Mouse (Mus musculus) forebrain, embryonic 12.5 days (tissue): ENCODE results near the gene Plcb4. TPM values are rescaled to one million over a fixed set of nuclear protein-coding genes. Genes with fewer than 3 reads are reported as not detected.

Source experiments
- ATAC-seq: fragments of 200-750 bp; cut with Nextera tagmentation; 2 replicates; pipeline ENCODE4 v1.8.0; 2017; ENCODE audit warnings: moderate TSS enrichment; ENCODE audit not compliant: low FRiP score
- H3K27ac ChIP-seq: fragments of 300-500 bp; sonication (generic); 2 replicates; pipeline ENCODE4 v1.5.1; 2016; ENCODE audit warnings: mild to moderate bottlenecking
- H3K27me3 ChIP-seq: fragments of 300-500 bp; sonication (generic); 2 replicates; pipeline ENCODE4 v1.6.1; 2016; ENCODE audit warnings: mild to moderate bottlenecking
- H3K36me3 ChIP-seq: fragments of 300-500 bp; sonication (generic); replicated peaks from 2 replicates; pipeline ENCODE4 v1.6.1; 2016; ENCODE audit warnings: mild to moderate bottlenecking
- H3K4me1 ChIP-seq: fragments of 300-500 bp; sonication (generic); 2 replicates; pipeline ENCODE4 v1.6.1; 2016
- H3K4me2 ChIP-seq: fragments of 300-500 bp; sonication (generic); 2 replicates; pipeline ENCODE4 v1.6.1; 2016; ENCODE audit warnings: mild to moderate bottlenecking, moderate library complexity
- H3K4me3 ChIP-seq: fragments of 300-500 bp; sonication (generic); replicated peaks from 2 replicates; pipeline ENCODE4 v1.5.1; 2016; ENCODE audit warnings: mild to moderate bottlenecking
- H3K9ac ChIP-seq: fragments of 300-500 bp; sonication (generic); 2 replicates; pipeline ENCODE4 v1.6.1; 2016; ENCODE audit warnings: mild to moderate bottlenecking
- H3K9me3 ChIP-seq: fragments of 300-500 bp; sonication (generic); 2 replicates; pipeline ENCODE4 v1.6.1; 2016
- WGBS: fragments of 180-500 bp; shearing (Covaris S2); methylation state at CpG from one replicate; pipeline ENCODE4 v1.1.7; 2016; 5-methylcytosine and 5-hydroxymethylcytosine counted together
- polyA plus RNA-seq: library from polyadenylated mRNA; unstranded; fragments of >200 nt; fragmentation: Nextera tagmentation; extraction: Ambion mirVana; gene quantifications from 2 replicates; pipeline ENCODE4 v1.2.1, GENCODE M21; 2016

Plcb4 gene
- polyA plus RNA-seq, 1 experiment from 2014 or later = 23.5 TPM

DNA sequence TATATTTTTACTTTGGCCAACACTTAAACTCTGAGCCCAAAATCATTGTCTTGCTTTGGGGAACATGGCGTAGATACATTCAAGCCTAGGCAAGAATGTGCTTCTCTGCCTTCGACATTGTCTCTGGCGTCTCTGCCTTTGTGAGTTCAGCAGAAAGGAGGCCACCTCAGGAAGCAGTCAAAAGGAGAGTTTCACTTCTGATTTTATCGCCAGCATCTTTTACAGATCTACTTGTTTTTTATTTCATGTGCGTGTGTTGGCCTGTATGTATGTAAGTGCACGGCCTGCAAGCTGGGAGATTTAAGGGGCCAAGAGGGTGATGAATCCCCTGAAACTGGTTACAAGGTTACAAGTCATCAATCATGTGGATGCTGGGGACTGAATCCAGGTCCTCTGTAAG, 6.8 kb upstream of the Plcb4 start:
- Histone ChIP-seq H3K27ac (no peak overlapping the region), H3K4me1 (no peaks in the 10 kb centered on the region), H3K27me3 (no peaks in the 10 kb centered on the region), H3K4me2 (no peak overlapping the region), H3K4me3 (no peak overlapping the region), H3K9me3 (no peaks in the 10 kb centered on the region), H3K36me3 (no peaks in the 10 kb centered on the region), H3K9ac (no peak overlapping the region)
- WGBS = 92% methylated on average over 6 of the region's 6 CpGs
- no peak for ATAC-seq

DNA sequence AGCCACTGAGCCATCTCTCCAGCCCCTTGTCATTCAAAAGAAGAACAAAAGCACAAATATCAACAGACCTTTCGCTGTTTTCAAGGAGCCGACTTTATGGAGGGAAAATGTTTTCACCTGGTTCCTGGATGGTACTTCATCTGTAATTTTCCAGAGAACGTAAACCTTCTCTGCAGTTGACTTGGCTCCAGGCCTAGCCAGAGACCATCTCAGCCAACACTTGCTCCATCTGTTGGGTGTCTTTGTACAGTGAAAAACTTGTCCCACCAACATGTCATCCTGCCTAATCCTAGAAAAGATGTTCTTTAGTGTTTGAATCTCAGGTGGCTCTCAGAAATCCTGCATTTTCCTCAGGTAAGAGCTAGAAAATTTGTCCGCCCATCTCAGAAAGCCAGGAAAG, 6.4 kb upstream of the Plcb4 start:
- no peak overlapping the region for H3K4me3 ChIP-seq
- H3K27ac ChIP-seq = no peak overlapping the region
- H3K4me1 ChIP-seq = no peaks in the 10 kb centered on the region
- no peak overlapping the region for H3K4me2 ChIP-seq
- H3K36me3 ChIP-seq = no peaks in the 10 kb centered on the region
- no peaks in the 10 kb centered on the region for H3K27me3 ChIP-seq
- H3K9ac ChIP-seq = no peak overlapping the region
- no peaks in the 10 kb centered on the region for H3K9me3 ChIP-seq
- ATAC-seq = no peak
- WGBS = 86% methylated on average over 4 of the region's 4 CpGs

DNA sequence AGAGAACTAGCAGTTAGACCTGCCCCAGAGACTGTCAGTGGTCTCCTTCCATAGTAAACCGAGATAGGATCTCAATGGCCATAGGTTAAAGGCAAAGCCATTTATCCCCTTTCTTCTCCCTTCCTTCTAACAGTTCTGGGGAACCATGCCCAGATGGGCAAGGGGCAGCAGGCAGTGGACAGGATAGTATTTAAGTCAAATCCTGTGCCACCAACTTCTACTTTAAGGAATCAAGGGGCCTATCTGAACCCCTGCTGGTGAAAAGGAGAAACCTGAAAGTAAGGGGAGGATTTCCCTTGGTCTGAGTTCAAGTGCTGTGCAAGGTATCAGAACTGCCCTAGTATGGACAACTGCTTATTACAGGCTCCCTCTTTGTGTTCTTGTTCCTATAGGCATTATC, 2.9 kb upstream of the Plcb4 start:
- H3K27me3 ChIP-seq = no peaks in the 10 kb centered on the region
- H3K36me3 ChIP-seq = no peaks in the 10 kb centered on the region
- 83% methylated on average over 1 of the region's 1 CpGs for WGBS
- peaks cover 6% of the 10 kb centered on the region; the same call in 1 of the 2 replicates for H3K4me1 ChIP-seq
- no peak for ATAC-seq
- H3K9ac ChIP-seq = no peak overlapping the region
- H3K4me3 ChIP-seq = no peak overlapping the region
- H3K4me2 ChIP-seq = no peak overlapping the region
- no peaks in the 10 kb centered on the region for H3K9me3 ChIP-seq
- H3K27ac ChIP-seq = no peak overlapping the region

DNA sequence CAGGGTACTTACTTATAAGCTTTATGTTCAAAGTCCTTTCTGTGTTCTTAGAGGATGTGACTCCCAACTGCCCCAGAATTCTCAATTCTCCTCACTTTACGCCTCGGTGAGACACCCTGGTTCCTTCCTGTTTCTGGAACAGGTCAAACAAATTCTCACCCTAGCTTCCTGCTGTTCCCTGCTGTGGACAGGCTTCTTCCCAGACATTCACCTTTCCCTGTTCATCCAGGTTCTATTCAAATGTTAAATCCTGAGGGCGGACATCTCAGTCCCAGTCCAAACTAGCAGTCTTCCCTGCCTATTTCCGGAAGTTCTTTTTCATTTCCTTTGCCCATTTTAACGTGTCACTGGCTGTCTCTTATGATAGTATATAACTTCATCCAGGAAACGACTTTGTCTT, 2.2 kb upstream of the Plcb4 start:
- H3K9me3 ChIP-seq = no peaks in the 10 kb centered on the region
- H3K9ac ChIP-seq = no peak overlapping the region
- no peak for ATAC-seq
- H3K27me3 ChIP-seq = no peaks in the 10 kb centered on the region
- H3K4me3 ChIP-seq = no peak overlapping the region
- H3K4me1 ChIP-seq = peaks cover 9% of the 10 kb centered on the region
- no peak overlapping the region for H3K27ac ChIP-seq
- 80% methylated on average over 6 of the region's 6 CpGs for WGBS
- no peaks in the 10 kb centered on the region for H3K36me3 ChIP-seq
- no peak overlapping the region for H3K4me2 ChIP-seq

DNA sequence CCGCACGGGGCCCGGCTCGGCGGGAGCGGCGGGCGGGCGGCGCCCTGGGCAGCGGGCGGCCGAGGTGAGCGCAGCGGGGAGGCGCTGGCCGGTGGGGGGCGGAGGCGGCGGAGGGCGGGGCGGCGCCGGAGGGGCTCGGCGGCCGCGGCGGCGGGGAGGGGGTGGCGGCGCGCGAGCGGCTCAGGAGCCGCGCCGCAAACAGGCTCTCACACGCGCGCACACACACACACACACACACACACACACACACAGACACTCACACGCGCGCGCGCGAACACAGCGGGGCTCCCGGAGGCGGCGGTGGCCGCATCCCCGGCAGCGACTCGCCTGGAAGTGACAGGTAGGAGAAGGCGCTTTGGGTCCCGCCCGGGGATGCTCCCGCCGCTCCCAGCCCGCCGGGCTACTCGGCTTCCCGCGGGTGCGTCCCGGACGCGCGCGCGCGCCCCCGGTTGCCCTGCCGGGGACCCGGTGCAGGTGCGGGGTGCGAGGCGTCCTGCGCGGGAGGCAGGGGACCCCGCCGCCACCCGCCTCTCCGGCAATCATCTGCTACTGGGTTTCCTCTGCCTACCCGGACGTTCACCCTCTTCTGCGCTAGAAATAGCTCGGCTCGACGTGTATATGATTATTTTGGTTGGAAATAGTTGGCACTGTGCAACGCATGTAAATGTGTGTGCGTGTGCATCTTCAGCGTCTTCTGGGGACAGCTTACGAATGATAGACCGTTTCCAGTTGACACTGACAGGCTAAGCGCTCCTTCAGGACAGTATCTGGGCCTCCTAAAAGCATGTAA, 775 bp downstream of the Plcb4 start:
- Histone ChIP-seq H3K36me3 (no peaks in the 10 kb centered on the region), H3K27ac (peak overlapping the region; percentile 98), H3K27me3 (no peaks in the 10 kb centered on the region), H3K9me3 (no peaks in the 10 kb centered on the region), H3K4me1 (peaks cover 9% of the 10 kb centered on the region), H3K4me3 (peak overlapping the region; percentile 78), H3K9ac (peak overlapping the region; percentile 94), H3K4me2 (peak overlapping the region; percentile 64)
- WGBS = under 1% methylated on average over 31 of the region's 97 CpGs
- peak; percentile 45 for ATAC-seq

DNA sequence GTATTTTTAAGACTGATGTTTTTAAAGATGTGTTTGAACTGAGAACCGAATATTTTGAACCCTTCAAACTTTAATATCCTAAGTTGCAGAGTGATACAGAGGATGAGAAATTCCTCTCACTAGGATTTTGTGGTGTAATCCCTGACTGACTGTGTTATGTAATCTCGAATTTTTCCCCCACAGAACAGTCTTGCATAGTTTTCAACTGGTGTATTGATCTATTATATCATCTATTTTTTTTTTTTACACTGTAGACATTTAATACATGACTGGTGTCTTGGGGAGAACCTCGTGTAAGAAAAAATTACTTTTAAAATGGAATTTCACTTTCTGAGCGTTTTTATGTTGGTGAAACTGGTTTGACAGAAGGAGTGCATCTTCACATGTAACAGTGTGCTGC, 2.0 kb downstream of the Plcb4 start:
- no peak for ATAC-seq
- 60% methylated on average over 4 of the region's 4 CpGs for WGBS

DNA sequence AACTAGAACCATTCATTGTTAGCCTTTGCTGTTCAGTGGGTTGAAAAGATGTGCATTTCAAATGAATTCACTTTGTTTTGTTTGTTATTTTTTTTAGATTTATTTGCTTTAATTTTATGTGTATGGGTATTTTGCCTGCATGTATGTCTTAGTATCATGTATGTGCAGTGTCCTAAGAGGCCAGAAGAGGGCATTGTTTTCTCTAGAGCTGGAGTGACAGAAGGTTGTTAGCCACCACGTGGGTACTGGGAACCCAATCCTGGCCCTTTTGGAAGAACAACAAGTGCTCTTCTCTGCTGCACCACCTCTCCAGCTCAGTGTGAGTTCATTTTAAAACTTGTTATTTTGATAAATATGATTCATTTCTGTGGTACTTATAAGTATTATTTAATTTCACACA, 5.0 kb downstream of the Plcb4 start:
- Histone ChIP-seq H3K9ac (no peak overlapping the region), H3K9me3 (no peaks in the 10 kb centered on the region), H3K4me3 (no peak overlapping the region), H3K4me2 (no peak overlapping the region), H3K27ac (no peak overlapping the region), H3K36me3 (no peaks in the 10 kb centered on the region), H3K4me1 (peaks cover 3% of the 10 kb centered on the region; the same call in 1 of the 2 replicates), H3K27me3 (no peaks in the 10 kb centered on the region)
- WGBS = 76% methylated on average over 1 of the region's 1 CpGs
- ATAC-seq = no peak

More for the DNA sequence above, 2.0 kb downstream of the Plcb4 start:
- Histone ChIP-seq H3K4me2 (no peak overlapping the region), H3K27me3 (no peaks in the 10 kb centered on the region), H3K36me3 (no peaks in the 10 kb centered on the region), H3K9ac (no peak overlapping the region), H3K4me1 (peaks cover 9% of the 10 kb centered on the region), H3K9me3 (no peaks in the 10 kb centered on the region), H3K27ac (no peak overlapping the region), H3K4me3 (no peak overlapping the region)

DNA sequence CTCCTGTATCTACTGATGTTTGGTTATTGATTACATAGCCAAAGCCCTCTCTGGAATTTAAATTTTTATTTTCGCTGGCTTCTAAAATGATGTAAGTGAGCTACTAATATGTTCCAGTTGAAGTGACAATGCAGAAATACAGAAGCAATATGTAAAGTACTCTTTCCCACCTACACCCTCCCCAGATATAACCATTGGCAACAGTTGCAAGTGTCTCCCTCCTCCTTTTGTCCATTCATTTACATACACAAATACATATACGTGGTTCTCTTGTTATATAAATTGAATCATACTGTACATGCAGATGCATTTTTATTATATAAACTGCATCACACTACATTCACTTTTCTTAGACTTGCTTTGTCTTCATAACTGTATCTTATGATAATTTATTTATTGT, 8.7 kb downstream of the Plcb4 start:
- Histone ChIP-seq H3K4me1 (0 out of 2 replicates have a peak, but pooled peaks cover under 1% of the 10 kb centered on the region), H3K4me3 (no peak overlapping the region), H3K36me3 (no peaks in the 10 kb centered on the region), H3K9me3 (no peaks in the 10 kb centered on the region), H3K4me2 (no peak overlapping the region), H3K27ac (no peak overlapping the region), H3K9ac (no peak overlapping the region), H3K27me3 (no peaks in the 10 kb centered on the region)
- ATAC-seq = no peak
- 94% methylated on average over 2 of the region's 2 CpGs for WGBS

DNA sequence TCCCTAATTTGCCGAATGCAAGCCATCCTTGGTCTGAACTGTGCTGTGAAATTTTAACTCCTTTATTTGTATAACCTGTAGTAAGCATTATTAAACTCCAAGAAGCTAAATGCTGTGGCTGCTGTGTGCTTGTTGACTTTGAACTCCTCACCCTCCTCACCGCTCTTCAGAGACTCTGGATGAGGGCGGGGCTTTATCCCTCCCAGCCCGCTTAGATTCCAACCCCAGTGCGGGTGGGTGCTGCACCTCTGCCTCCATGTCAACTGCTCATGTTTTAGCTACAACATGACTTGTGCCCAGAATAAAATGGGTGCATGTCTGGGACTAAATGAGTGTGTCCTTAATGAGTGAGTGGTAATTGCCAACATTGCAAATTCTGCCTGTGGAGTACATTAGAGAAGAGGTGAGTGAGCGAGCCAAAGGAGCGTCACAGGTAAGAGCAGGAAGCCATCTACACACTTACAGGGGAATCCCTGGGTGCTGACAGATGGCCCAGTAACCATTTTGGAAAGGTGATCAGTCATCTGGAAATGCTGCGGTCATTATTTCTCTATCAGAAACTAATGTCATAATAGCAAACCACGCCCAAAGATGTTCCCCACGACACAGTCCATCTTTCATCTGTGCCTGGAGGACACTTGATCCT, 13.8 kb downstream of the Plcb4 start:
- no peak overlapping the region for H3K27ac ChIP-seq
- ATAC-seq = no peak
- peaks cover 10% of the 10 kb centered on the region; the same call in 1 of the 2 replicates for H3K4me1 ChIP-seq
- no peaks in the 10 kb centered on the region for H3K27me3 ChIP-seq
- no peak overlapping the region for H3K4me3 ChIP-seq
- WGBS = 87% methylated on average over 10 of the region's 10 CpGs
- H3K4me2 ChIP-seq = no peak overlapping the region
- H3K9ac ChIP-seq = no peak overlapping the region
- H3K9me3 ChIP-seq = no peaks in the 10 kb centered on the region
- H3K36me3 ChIP-seq = no peaks in the 10 kb centered on the region; the same call in 1 of the 2 replicates

DNA sequence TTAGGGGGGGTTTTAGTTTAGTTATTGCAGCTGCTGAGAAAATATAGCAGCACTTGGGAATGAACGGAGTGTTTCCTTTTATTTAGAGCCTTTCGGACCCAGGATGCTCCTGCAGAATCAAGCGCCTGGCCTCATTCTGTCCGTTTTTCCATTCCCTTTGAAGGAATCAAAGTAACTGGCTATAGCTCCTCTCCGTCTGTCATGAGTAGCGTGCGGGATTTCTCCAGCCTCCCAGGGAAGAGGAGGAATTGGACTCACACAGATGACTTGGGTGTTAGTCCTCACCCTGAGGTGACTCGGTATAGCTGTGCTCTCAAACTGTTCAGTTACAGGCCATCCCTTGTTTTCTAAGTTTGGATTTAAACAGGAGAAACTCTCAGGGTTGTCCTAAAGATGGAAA, 14.8 kb downstream of the Plcb4 start:
- no peak overlapping the region for H3K9ac ChIP-seq
- H3K27ac ChIP-seq = no peak overlapping the region
- H3K4me2 ChIP-seq = no peak overlapping the region
- peaks cover 11% of the 10 kb centered on the region; the same call in 1 of the 2 replicates for H3K4me1 ChIP-seq
- no peak overlapping the region for H3K4me3 ChIP-seq
- H3K36me3 ChIP-seq = no peaks in the 10 kb centered on the region; the same call in 1 of the 2 replicates
- no peaks in the 10 kb centered on the region for H3K27me3 ChIP-seq
- H3K9me3 ChIP-seq = no peaks in the 10 kb centered on the region
- no peak for ATAC-seq
- WGBS = 80% methylated on average over 8 of the region's 8 CpGs

DNA sequence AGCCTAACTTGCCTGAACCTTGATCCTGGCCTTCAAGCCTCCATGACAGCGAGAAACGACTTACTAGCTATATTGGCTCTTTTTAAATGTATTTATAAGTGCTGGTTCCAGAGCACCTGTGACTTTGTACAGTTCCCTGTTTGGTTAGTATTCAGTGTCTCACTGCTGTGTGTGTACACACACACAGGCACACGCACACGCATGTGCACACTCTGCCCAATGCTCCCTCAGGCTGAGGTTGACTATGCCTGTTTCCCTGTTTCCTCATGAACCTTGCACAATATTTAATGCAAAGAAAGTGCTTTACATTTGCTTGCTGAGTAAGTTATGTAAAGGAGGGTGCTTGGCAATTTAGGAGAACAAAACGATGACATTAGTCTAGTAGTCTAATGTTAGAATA, 16.5 kb downstream of the Plcb4 start:
- WGBS = 92% methylated on average over 5 of the region's 5 CpGs
- no peak overlapping the region for H3K27ac ChIP-seq
- H3K36me3 ChIP-seq = no peaks in the 10 kb centered on the region; the same call in 1 of the 2 replicates
- peaks cover 11% of the 10 kb centered on the region; the same call in 1 of the 2 replicates for H3K4me1 ChIP-seq
- H3K4me3 ChIP-seq = no peak overlapping the region
- ATAC-seq = no peak
- H3K27me3 ChIP-seq = no peaks in the 10 kb centered on the region
- H3K4me2 ChIP-seq = no peak overlapping the region
- no peaks in the 10 kb centered on the region for H3K9me3 ChIP-seq
- no peak overlapping the region for H3K9ac ChIP-seq

DNA sequence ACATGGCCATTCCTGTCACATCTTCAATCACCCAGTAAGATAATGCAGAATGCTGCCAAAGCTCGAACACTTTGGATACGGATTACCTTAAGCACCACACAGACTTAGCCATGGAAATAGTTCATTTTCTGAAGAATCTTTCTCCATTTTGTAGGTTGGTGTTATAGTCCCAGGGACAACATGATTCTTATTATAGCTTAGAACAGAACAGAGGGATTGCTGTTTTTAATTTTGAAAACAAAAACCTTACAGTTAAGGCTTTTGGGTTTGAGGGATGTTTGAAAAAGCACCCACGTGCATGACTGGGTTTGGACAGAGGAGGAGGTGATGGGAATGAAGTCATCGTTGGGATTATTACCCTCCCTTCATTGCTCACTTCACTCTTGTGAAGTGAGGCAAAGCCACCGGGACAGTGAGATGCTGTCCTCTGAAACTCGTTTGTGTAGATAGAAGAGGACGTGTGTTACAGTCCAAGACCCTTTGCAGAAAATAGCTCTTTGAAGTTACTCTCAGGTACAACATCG, 18.2 kb downstream of the Plcb4 start:
- 56% methylated on average over 8 of the region's 8 CpGs for WGBS
- Histone ChIP-seq H3K27ac (no peak overlapping the region), H3K4me3 (no peak overlapping the region), H3K27me3 (no peaks in the 10 kb centered on the region), H3K9ac (no peak overlapping the region), H3K4me1 (peaks cover 11% of the 10 kb centered on the region; the same call in 1 of the 2 replicates), H3K4me2 (no peak overlapping the region), H3K36me3 (no peaks in the 10 kb centered on the region; the same call in 1 of the 2 replicates), H3K9me3 (no peaks in the 10 kb centered on the region)
- ATAC-seq = no peak
